Mouse (Mus musculus) cerebellum, postnatal 25 days (tissue): ENCODE results near the gene Rest.

ENCODE experiments used
- DNase-seq, 2 experiments: peaks; one replicate each; pipeline ENCODE4 v3.0.0; 2021; ENCODE audit warnings: mixed read lengths in 2 of 2

Rest gene

GRCm38 (mm10) chr5:77266066-77266885 lies 985 bp downstream of the Rest start:
- peak; percentile 36 to 44 for DNase-seq

GRCm38 (mm10) chr5:77266886-77267401 lies 1.7 kb downstream of the Rest start:
- DNase-seq: no peak

- DNase-seq: no peak
These were observed 2.1 kb downstream of the Rest start for GRCm38 (mm10) chr5:77267441-77267840.

GRCm38 (mm10) chr5:77267957-77268624 lies 2.8 kb downstream of the Rest start:
- no peak for DNase-seq

DNA sequence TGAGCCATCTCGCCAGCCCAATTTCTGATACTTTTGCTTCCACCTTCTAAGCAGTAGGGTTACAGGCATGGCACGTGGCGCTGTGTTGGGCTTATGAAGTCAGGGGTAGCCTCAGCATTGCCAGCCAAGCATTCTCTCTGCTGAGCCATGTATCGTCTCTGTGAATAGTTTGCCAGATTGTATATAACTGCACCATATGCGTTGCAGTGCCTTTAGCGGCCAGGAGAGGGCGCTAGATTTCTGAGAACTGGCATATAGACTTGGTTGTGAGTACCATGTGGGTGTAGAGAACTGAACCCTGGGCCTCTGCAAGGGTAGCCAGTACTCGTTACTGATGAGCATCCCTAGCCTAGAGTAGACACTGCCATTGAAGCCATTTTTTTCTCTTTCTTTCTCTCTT lies 4.1 kb downstream of the Rest start:
- no peak for DNase-seq

- DNase-seq: no peak
These were observed 7.9 kb downstream of the Rest start for GRCm38 (mm10) chr5:77273151-77273550.

- peak in 1 of 2 experiments; percentile 47 for DNase-seq
These were observed 10.7 kb downstream of the Rest start for GRCm38 (mm10) chr5:77275950-77276349.

DNA sequence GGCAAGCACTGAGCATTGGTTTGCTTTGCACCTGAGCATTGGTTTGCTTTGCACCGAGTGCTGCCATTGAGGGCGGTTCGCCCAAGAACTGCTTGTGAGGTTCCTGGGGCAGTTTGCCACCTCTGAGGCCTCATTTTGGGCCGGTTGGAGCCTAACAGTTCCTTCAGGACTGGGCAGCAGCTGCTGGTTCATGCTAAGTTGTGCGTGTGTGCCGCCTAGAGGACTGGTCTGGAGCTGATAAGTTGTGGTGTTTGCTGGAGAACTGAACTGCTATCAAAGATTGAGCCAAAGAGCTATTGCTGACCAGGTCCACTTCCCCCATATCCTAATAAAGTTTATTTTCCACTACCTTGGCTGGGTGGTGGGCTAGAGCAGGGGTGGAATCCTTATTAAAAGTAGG lies 11.9 kb downstream of the Rest start:
- DNase-seq: no peak

DNA sequence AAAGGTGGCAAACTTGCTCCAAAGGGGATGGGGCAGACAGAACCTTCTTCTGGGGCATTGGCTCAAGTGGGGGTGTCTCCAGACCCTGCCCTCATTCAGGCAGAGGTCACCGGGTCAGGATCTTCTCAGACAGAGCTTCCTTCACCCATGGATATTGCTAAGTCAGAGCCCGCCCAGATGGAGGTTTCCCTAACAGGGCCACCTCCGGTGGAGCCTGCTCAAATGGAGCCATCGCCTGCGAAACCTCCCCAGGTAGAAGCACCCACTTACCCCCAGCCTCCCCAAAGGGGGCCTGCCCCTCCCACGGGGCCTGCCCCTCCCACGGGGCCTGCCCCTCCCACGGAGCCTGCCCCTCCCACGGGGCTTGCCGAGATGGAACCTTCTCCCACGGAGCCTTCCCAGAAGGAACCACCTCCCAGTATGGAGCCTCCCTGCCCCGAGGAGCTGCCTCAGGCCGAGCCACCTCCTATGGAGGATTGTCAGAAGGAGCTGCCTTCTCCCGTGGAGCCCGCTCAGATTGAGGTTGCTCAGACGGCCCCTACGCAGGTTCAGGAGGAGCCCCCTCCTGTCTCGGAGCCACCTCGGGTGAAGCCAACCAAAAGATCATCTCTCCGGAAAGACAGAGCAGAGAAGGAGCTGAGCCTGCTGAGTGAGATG lies 16.4 kb downstream of the Rest start:
- DNase-seq: peak in 1 of 2 experiments; percentile 11

DNA sequence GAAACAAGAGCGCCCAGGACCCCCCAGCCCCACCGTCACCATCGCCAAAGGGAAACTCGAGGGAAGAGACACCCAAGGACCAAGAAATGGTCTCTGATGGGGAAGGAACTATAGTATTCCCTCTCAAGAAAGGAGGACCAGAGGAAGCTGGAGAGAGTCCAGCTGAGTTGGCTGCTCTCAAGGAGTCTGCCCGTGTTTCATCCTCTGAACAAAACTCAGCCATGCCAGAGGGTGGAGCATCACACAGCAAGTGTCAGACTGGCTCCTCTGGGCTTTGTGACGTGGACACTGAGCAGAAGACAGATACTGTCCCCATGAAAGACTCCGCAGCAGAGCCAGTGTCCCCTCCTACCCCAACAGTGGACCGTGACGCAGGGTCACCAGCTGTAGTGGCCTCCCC lies 17.0 kb downstream of the Rest start:
- peak; percentile 44 to 50 for DNase-seq

DNA sequence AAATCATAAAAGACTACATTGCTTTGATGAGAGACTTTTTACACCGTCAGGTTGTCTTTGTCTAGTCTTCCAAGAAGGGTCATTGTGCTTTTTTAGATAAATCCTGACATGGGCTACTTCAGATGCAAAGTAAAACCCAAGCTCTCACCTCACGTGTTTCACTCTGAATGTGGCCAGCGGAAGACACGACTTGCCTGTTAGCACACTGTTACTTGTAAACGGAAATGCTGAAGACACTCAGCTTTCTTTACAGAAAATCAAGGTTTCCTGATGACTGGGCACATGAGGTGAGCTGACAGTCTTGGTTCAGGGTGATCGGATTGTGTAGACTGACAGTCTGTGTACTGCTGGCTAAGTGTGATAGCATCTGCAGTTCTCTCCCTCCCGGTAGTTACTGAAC lies 20.4 kb downstream of the Rest start:
- DNase-seq: no peak

DNA sequence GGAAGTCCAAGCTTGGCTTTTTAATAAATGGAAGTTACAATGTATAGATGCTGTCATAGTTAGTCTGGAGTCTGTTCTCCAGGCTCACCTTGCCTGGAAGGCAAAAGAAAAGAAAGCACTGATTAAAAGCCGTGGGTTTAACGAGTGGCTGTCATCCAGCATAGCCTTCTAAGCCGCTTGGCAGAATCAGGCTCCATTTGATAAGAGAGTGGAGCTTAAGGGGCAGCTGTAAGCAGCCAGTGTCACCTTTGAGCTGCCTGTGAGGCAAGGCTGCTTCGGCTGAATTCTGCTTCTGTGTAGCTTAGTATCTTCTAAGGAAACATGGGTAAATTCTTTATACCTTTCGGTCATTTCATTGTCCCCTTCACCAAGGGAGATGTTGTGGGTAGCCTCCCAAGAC lies 21.6 kb downstream of the Rest start:
- DNase-seq: no peak

DNA sequence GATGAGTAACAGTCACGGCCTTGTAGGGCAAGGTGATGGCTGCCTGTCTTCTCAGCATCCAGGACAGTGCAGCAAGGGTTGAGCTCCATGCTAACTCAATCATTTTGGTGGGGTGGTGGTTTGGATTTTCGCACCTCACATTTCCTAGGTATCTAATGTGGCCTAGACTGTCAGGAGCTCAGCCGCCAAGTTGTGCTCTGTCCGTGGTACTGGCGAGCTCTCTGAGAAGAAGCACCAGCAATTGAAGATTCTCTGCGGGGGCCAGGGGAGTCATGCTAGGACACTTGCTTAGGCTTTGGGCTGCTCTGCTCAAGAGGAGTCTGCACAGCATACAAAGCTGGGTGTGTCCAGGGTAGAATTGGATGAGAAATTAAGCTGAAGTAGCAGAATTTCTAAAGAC lies 22.6 kb downstream of the Rest start:
- no peak for DNase-seq

- no peak for DNase-seq
These were observed 24.4 kb downstream of the Rest start for GRCm38 (mm10) chr5:77289686-77290085.

DNA sequence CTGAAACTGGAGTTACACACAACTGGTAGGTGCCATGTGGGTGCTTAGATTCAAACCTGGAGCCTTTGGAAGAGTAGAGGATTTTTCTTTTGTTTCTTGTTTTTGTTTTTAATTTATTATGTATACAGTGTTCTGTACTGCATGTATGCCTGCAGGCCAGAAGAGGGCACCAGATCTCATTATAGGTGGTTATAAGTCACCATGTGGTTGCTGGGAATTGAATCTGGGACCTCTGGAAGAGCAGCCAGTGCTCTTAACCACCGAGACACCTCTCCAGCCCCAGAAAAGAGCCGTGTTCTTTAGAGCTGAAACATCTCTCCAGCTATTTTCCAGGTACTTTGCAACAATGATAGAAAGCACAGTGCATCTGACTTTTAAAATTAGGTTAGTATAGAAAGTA lies 25.3 kb downstream of the Rest start:
- DNase-seq: no peak

GRCm38 (mm10) chr5:77292803-77293522 lies 27.7 kb downstream of the Rest start:
- DNase-seq: no peak

- DNase-seq: no peak
These were observed 34.2 kb downstream of the Rest start for GRCm38 (mm10) chr5:77299486-77299885.

DNA sequence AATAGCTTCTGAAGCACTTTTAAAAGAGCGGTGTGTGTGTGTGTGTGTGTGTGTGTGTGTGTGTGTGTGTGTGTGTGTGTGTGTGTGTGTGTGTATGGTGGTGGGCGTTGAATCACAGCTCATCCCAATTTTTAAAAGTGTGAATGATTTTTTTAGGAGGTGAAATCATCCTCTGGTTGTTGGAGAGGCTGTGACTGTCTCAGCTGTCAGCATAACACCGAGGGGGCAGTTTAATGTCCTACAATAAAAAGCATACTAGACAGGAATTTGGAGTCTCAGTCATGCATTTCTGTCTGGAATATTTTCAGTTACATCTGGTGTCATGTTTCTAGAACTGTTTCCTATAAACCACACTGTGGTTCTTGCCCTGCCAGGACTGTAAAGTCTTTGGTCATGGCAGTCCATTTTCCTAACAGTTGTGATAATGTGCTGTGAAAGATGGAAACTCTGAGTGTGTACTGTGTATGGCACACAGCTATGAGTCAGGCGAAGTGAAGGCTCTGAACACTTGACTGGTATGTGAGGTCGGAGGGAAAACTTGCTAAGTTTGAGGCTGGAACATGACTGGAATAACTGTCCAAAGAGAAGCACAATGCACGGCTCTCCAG lies 36.1 kb downstream of the Rest start:
- DNase-seq: no peak

- DNase-seq: no peak
These were observed 42.7 kb downstream of the Rest start for GRCm38 (mm10) chr5:77307821-77308553.

- DNase-seq: peak in 1 of 2 experiments; percentile 70
These were observed 44.0 kb downstream of the Rest start for GRCm38 (mm10) chr5:77309051-77309906.
